Mouse (Mus musculus): Measurements from ENCODE around the gene Dio3. TPM values are rescaled to one million over a fixed set of nuclear protein-coding genes. Genes with fewer than 3 reads are reported as not detected.

The Dio3 gene
- not detected in 2 replicates for polyA plus RNA-seq (2014; fragmentation: Nextera tagmentation; extraction: Ambion mirVana)

DNA sequence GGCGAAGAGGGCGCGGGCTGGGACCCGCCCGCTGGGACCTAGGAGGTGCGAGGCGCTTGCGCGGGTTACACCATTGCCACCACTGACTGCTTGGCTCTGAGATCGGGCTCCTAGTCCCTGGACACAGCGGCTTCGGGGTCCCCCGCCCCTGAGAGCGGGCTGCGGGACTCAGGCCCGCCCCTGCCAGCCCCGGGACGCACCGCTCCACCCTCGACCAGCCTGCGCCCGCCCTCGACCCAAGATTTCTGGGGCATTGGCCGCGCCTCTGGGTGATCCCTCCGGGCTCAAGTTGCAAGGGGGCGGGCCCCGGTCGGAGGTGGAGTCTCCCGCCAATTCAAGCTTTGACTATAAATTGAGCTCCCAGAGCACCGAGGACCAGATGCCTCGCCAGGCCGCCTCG, at the start of gene Dio3:
TSS of gene Dio3 (plus strand) at position 216 of the 400 bp plus-strand sequence.
- Histone ChIP-seq H3K27me3 (ENCODE audit: control insufficient read depth, insufficient read depth, low read length) (peaks cover 84% of the 10 kb centered on the region), H3K9ac (ENCODE audit: low read depth, low read length) (no peak within 1 kb of the TSS), H3K27ac (ENCODE audit: low read depth, low read length) (no peak within 1 kb of the TSS), H3K4me1 (replicated peaks; ENCODE audit: control insufficient read depth, insufficient read depth, low read length) (peaks cover 14% of the 10 kb centered on the region), H3K4me2 (replicated peaks; ENCODE audit: low read depth, low read length) (peak within 1 kb of the TSS; percentile 55), H3K9me3 (ENCODE audit: control insufficient read depth, low read length) (no peaks in the 10 kb centered on the region), H3K36me3 (ENCODE audit: control insufficient read depth, insufficient read depth, low read length) (no peaks in the 10 kb centered on the region), H3K4me3 (ENCODE audit: low read depth, low read length) (peak within 1 kb of the TSS; percentile 36)
- peak; percentile 49; the same call in 1 of the 2 replicates for ATAC-seq (ENCODE audit: low FRiP score)
- WGBS, result under 1% methylated on average over 31 of the region's 34 CpGs
- peak; percentile 61 for DNase-seq (ENCODE audit: low spot score)

DNA sequence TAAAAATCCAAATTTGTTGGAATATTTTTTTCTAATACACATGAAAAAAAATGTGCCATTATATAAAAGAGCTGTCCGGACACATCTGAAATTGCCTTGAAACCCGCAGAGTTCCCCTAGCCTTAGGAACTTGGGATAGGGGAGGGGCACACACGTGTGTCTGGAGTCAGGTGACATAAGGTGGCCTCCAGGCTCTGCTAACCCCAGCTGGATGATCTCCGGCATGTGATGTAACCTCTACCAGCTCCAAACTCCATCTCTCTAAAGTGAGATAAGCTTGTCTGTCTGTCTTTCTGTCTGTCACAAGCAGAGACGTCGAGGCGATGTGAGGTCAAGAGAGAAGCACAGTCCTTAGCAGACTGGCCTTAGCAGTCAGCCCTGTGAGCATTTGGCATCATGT, 48.6 kb upstream of the Dio3 start:
- no peak overlapping the region for H3K27ac ChIP-seq (ENCODE audit: low read depth, low read length)
- WGBS, result 83% methylated on average over 7 of the region's 7 CpGs
- H3K9ac ChIP-seq (ENCODE audit: low read depth, low read length), result no peak overlapping the region
- H3K4me3 ChIP-seq (ENCODE audit: low read depth, low read length), result no peak overlapping the region
- H3K36me3 ChIP-seq (ENCODE audit: control insufficient read depth, insufficient read depth, low read length), result no peaks in the 10 kb centered on the region
- H3K9me3 ChIP-seq (ENCODE audit: control insufficient read depth, low read length), result no peaks in the 10 kb centered on the region
- no peaks in the 10 kb centered on the region for H3K4me1 ChIP-seq (replicated peaks; ENCODE audit: control insufficient read depth, insufficient read depth, low read length)
- ATAC-seq (ENCODE audit: low FRiP score), result no peak
- H3K4me2 ChIP-seq (replicated peaks; ENCODE audit: low read depth, low read length), result no peak overlapping the region
- no peaks in the 10 kb centered on the region; the same call in 1 of the 2 replicates for H3K27me3 ChIP-seq (ENCODE audit: control insufficient read depth, insufficient read depth, low read length)
- DNase-seq (ENCODE audit: low spot score), result no peak

- H3K4me1 ChIP-seq (replicated peaks; ENCODE audit: control insufficient read depth, insufficient read depth, low read length), result no peaks in the 10 kb centered on the region
- no peaks in the 10 kb centered on the region; the same call in 1 of the 2 replicates for H3K27me3 ChIP-seq (ENCODE audit: control insufficient read depth, insufficient read depth, low read length)
- H3K9ac ChIP-seq (ENCODE audit: low read depth, low read length), result no peak overlapping the region
- ATAC-seq (ENCODE audit: low FRiP score), result no peak
- no peak overlapping the region for H3K4me2 ChIP-seq (replicated peaks; ENCODE audit: low read depth, low read length)
- H3K27ac ChIP-seq (ENCODE audit: low read depth, low read length), result no peak overlapping the region
- 84% methylated on average over 8 of the region's 8 CpGs for WGBS
- DNase-seq (ENCODE audit: low spot score), result no peak
- no peaks in the 10 kb centered on the region for H3K36me3 ChIP-seq (ENCODE audit: control insufficient read depth, insufficient read depth, low read length)
- H3K4me3 ChIP-seq (ENCODE audit: low read depth, low read length), result no peak overlapping the region
- no peaks in the 10 kb centered on the region for H3K9me3 ChIP-seq (ENCODE audit: control insufficient read depth, low read length)
Measured at GRCm38 (mm10) chr12:110230767-110231166, 48.1 kb upstream of the Dio3 start.

GRCm38 (mm10) chr12:110231709-110232600, 46.9 kb upstream of the Dio3 start:
- WGBS, result 39% methylated on average over 13 of the region's 13 CpGs
- H3K9ac ChIP-seq (ENCODE audit: low read depth, low read length), result no peak overlapping the region
- no peak overlapping the region for H3K27ac ChIP-seq (ENCODE audit: low read depth, low read length)
- no peaks in the 10 kb centered on the region for H3K9me3 ChIP-seq (ENCODE audit: control insufficient read depth, low read length)
- ATAC-seq (ENCODE audit: low FRiP score) (no peak), DNase-seq (ENCODE audit: low spot score) (peak; percentile 27)
- no peaks in the 10 kb centered on the region for H3K36me3 ChIP-seq (ENCODE audit: control insufficient read depth, insufficient read depth, low read length)
- no peaks in the 10 kb centered on the region; the same call in 1 of the 2 replicates for H3K27me3 ChIP-seq (ENCODE audit: control insufficient read depth, insufficient read depth, low read length)
- H3K4me1 ChIP-seq (replicated peaks; ENCODE audit: control insufficient read depth, insufficient read depth, low read length), result no peaks in the 10 kb centered on the region
- H3K4me3 ChIP-seq (ENCODE audit: low read depth, low read length), result no peak overlapping the region
- H3K4me2 ChIP-seq (replicated peaks; ENCODE audit: low read depth, low read length), result no peak overlapping the region

GRCm38 (mm10) chr12:110235908-110236307, 43.0 kb upstream of the Dio3 start:
- H3K4me3 ChIP-seq (ENCODE audit: low read depth, low read length), result no peak overlapping the region
- no peak overlapping the region for H3K4me2 ChIP-seq (replicated peaks; ENCODE audit: low read depth, low read length)
- DNase-seq (ENCODE audit: low spot score), result no peak
- 90% methylated on average over 4 of the region's 4 CpGs for WGBS
- H3K9ac ChIP-seq (ENCODE audit: low read depth, low read length), result no peak overlapping the region
- no peaks in the 10 kb centered on the region; the same call in 1 of the 2 replicates for H3K27me3 ChIP-seq (ENCODE audit: control insufficient read depth, insufficient read depth, low read length)
- no peak overlapping the region for H3K27ac ChIP-seq (ENCODE audit: low read depth, low read length)
- no peaks in the 10 kb centered on the region for H3K9me3 ChIP-seq (ENCODE audit: control insufficient read depth, low read length)
- ATAC-seq (ENCODE audit: low FRiP score), result no peak
- H3K36me3 ChIP-seq (ENCODE audit: control insufficient read depth, insufficient read depth, low read length), result no peaks in the 10 kb centered on the region
- H3K4me1 ChIP-seq (replicated peaks; ENCODE audit: control insufficient read depth, insufficient read depth, low read length), result no peaks in the 10 kb centered on the region

- H3K9me3 ChIP-seq (ENCODE audit: control insufficient read depth, low read length), result no peaks in the 10 kb centered on the region
- no peaks in the 10 kb centered on the region for H3K4me1 ChIP-seq (replicated peaks; ENCODE audit: control insufficient read depth, insufficient read depth, low read length)
- no peak overlapping the region for H3K4me2 ChIP-seq (replicated peaks; ENCODE audit: low read depth, low read length)
- no peak overlapping the region for H3K27ac ChIP-seq (ENCODE audit: low read depth, low read length)
- no peak for ATAC-seq (ENCODE audit: low FRiP score)
- H3K27me3 ChIP-seq (ENCODE audit: control insufficient read depth, insufficient read depth, low read length), result no peaks in the 10 kb centered on the region
- no peaks in the 10 kb centered on the region for H3K36me3 ChIP-seq (ENCODE audit: control insufficient read depth, insufficient read depth, low read length)
- 79% methylated on average over 7 of the region's 7 CpGs for WGBS
- no peak overlapping the region for H3K4me3 ChIP-seq (ENCODE audit: low read depth, low read length)
- no peak overlapping the region for H3K9ac ChIP-seq (ENCODE audit: low read depth, low read length)
- DNase-seq (ENCODE audit: low spot score), result no peak
Measured at GRCm38 (mm10) chr12:110237046-110237445, 41.8 kb upstream of the Dio3 start.

DNA sequence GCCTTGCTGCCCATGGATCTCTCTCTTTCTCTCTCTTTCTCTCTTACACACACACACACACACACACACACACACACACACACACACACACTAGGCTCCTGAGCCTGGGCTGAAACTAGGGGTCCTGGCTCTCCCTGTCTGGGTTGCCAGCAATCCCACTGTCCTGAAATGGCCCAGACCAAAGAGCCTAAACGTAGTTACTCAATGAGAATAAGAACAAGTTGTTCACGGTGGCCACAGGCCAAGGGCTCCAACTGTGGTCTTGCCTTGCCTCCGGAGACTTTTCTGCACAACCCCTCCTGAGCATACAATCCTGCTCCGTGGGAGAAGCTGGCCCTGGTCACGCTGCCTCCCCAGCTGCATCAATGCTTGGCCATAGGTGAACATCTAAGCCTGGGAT, 39.5 kb upstream of the Dio3 start:
- WGBS, result 87% methylated on average over 5 of the region's 5 CpGs
- no peaks in the 10 kb centered on the region for H3K9me3 ChIP-seq (ENCODE audit: control insufficient read depth, low read length)
- no peak for DNase-seq (ENCODE audit: low spot score)

GRCm38 (mm10) chr12:110244581-110244980, 34.3 kb upstream of the Dio3 start:
- H3K9me3 ChIP-seq (ENCODE audit: control insufficient read depth, low read length), result no peaks in the 10 kb centered on the region
- ATAC-seq (ENCODE audit: low FRiP score), result no peak
- no peak overlapping the region for H3K9ac ChIP-seq (ENCODE audit: low read depth, low read length)
- H3K4me2 ChIP-seq (replicated peaks; ENCODE audit: low read depth, low read length), result no peak overlapping the region
- WGBS, result 90% methylated on average over 6 of the region's 6 CpGs
- no peak for DNase-seq (ENCODE audit: low spot score)
- H3K4me1 ChIP-seq (replicated peaks; ENCODE audit: control insufficient read depth, insufficient read depth, low read length), result no peaks in the 10 kb centered on the region
- H3K27ac ChIP-seq (ENCODE audit: low read depth, low read length), result no peak overlapping the region
- H3K36me3 ChIP-seq (ENCODE audit: control insufficient read depth, insufficient read depth, low read length), result no peaks in the 10 kb centered on the region
- H3K4me3 ChIP-seq (ENCODE audit: low read depth, low read length), result no peak overlapping the region
- H3K27me3 ChIP-seq (ENCODE audit: control insufficient read depth, insufficient read depth, low read length), result no peaks in the 10 kb centered on the region

More for the DNA sequence above, 39.5 kb upstream of the Dio3 start:
- Histone ChIP-seq H3K9ac (ENCODE audit: low read depth, low read length) (no peak overlapping the region), H3K4me3 (ENCODE audit: low read depth, low read length) (no peak overlapping the region), H3K27me3 (ENCODE audit: control insufficient read depth, insufficient read depth, low read length) (no peaks in the 10 kb centered on the region), H3K36me3 (ENCODE audit: control insufficient read depth, insufficient read depth, low read length) (no peaks in the 10 kb centered on the region), H3K4me1 (replicated peaks; ENCODE audit: control insufficient read depth, insufficient read depth, low read length) (no peaks in the 10 kb centered on the region), H3K4me2 (replicated peaks; ENCODE audit: low read depth, low read length) (no peak overlapping the region), H3K27ac (ENCODE audit: low read depth, low read length) (no peak overlapping the region)
- ATAC-seq (ENCODE audit: low FRiP score), result no peak

GRCm38 (mm10) chr12:110245461-110245860, 33.4 kb upstream of the Dio3 start:
- ATAC-seq (ENCODE audit: low FRiP score) (no peak), DNase-seq (ENCODE audit: low spot score) (no peak)
- H3K36me3 ChIP-seq (ENCODE audit: control insufficient read depth, insufficient read depth, low read length), result no peaks in the 10 kb centered on the region
- H3K9me3 ChIP-seq (ENCODE audit: control insufficient read depth, low read length), result no peaks in the 10 kb centered on the region
- H3K4me1 ChIP-seq (replicated peaks; ENCODE audit: control insufficient read depth, insufficient read depth, low read length), result no peaks in the 10 kb centered on the region
- H3K27me3 ChIP-seq (ENCODE audit: control insufficient read depth, insufficient read depth, low read length), result no peaks in the 10 kb centered on the region
- WGBS, result 93% methylated on average over 4 of the region's 4 CpGs
- H3K9ac ChIP-seq (ENCODE audit: low read depth, low read length), result no peak overlapping the region
- H3K4me3 ChIP-seq (ENCODE audit: low read depth, low read length), result no peak overlapping the region
- H3K4me2 ChIP-seq (replicated peaks; ENCODE audit: low read depth, low read length), result no peak overlapping the region
- no peak overlapping the region for H3K27ac ChIP-seq (ENCODE audit: low read depth, low read length)
